Mouse (Mus musculus): Measurements from ENCODE around the gene Egfl8. TPM values are rescaled to one million over a fixed set of nuclear protein-coding genes. Genes with fewer than 3 reads are reported as not detected.

Gene Egfl8
- polyA plus RNA-seq, 1 experiment from 2014 or later, result 3.6 TPM

GRCm38 (mm10) chr17:34613054-34613645 lies 2.6 kb downstream of the Egfl8 start:
- Histone ChIP-seq H3K27ac (ENCODE audit: low read depth, low read length) (no peak overlapping the region), H3K9ac (ENCODE audit: low read depth, low read length) (no peak overlapping the region), H3K27me3 (ENCODE audit: control insufficient read depth, insufficient read depth, low read length) (no peaks in the 10 kb centered on the region), H3K4me1 (ENCODE audit: control insufficient read depth, insufficient read depth, low read length) (peaks cover 6% of the 10 kb centered on the region; the same call in 1 of the 2 replicates), H3K4me2 (replicated peaks; ENCODE audit: low read depth, low read length) (no peak overlapping the region), H3K4me3 (ENCODE audit: low read length) (no peak overlapping the region), H3K36me3 (ENCODE audit: control insufficient read depth, insufficient read depth, low read length) (peaks cover 52% of the 10 kb centered on the region), H3K9me3 (ENCODE audit: control insufficient read depth, low read length) (no peaks in the 10 kb centered on the region)
- ATAC-seq (ENCODE audit: low FRiP score, low TSS enrichment), result no peak
- 85% methylated on average over 11 of the region's 11 CpGs for WGBS

- no peak overlapping the region for H3K4me2 ChIP-seq (replicated peaks; ENCODE audit: low read depth, low read length)
- H3K9me3 ChIP-seq (ENCODE audit: control insufficient read depth, low read length), result no peaks in the 10 kb centered on the region
- ATAC-seq (ENCODE audit: low FRiP score, low TSS enrichment), result no peak
- H3K4me3 ChIP-seq (ENCODE audit: low read length), result no peak overlapping the region
- no peak overlapping the region for H3K9ac ChIP-seq (ENCODE audit: low read depth, low read length)
- H3K4me1 ChIP-seq (ENCODE audit: control insufficient read depth, insufficient read depth, low read length), result peaks cover 21% of the 10 kb centered on the region
- WGBS, result 92% methylated on average over 8 of the region's 8 CpGs
- no peak overlapping the region for H3K27ac ChIP-seq (ENCODE audit: low read depth, low read length)
- no peaks in the 10 kb centered on the region for H3K27me3 ChIP-seq (ENCODE audit: control insufficient read depth, insufficient read depth, low read length)
- peaks cover 45% of the 10 kb centered on the region for H3K36me3 ChIP-seq (ENCODE audit: control insufficient read depth, insufficient read depth, low read length)
Observed at GRCm38 (mm10) chr17:34611050-34611449, 4.7 kb downstream of the Egfl8 start.

- Histone ChIP-seq H3K4me3 (ENCODE audit: low read length) (no peak overlapping the region), H3K4me1 (ENCODE audit: control insufficient read depth, insufficient read depth, low read length) (peaks cover 27% of the 10 kb centered on the region), H3K36me3 (ENCODE audit: control insufficient read depth, insufficient read depth, low read length) (peaks cover 33% of the 10 kb centered on the region), H3K27me3 (ENCODE audit: control insufficient read depth, insufficient read depth, low read length) (no peaks in the 10 kb centered on the region), H3K9me3 (ENCODE audit: control insufficient read depth, low read length) (no peaks in the 10 kb centered on the region), H3K4me2 (replicated peaks; ENCODE audit: low read depth, low read length) (no peak overlapping the region), H3K9ac (ENCODE audit: low read depth, low read length) (no peak overlapping the region), H3K27ac (ENCODE audit: low read depth, low read length) (no peak overlapping the region)
- ATAC-seq (ENCODE audit: low FRiP score, low TSS enrichment), result no peak
- WGBS, result 78% methylated on average over 7 of the region's 7 CpGs
Observed at GRCm38 (mm10) chr17:34607997-34608396, 7.8 kb downstream of the Egfl8 start.

GRCm38 (mm10) chr17:34606186-34607039 lies 9.4 kb downstream of the Egfl8 start:
- H3K27ac ChIP-seq (ENCODE audit: low read depth, low read length), result peak overlapping the region; percentile 95
- WGBS, result 13% methylated on average over 32 of the region's 32 CpGs
- ATAC-seq (ENCODE audit: low FRiP score, low TSS enrichment), result peak; percentile 0; the same call in 1 of the 2 replicates
- peak overlapping the region; percentile 95 for H3K9ac ChIP-seq (ENCODE audit: low read depth, low read length)
- peak overlapping the region; percentile 99 for H3K4me3 ChIP-seq (ENCODE audit: low read length)
- H3K4me2 ChIP-seq (replicated peaks; ENCODE audit: low read depth, low read length), result peak overlapping the region; percentile 93
- H3K36me3 ChIP-seq (ENCODE audit: control insufficient read depth, insufficient read depth, low read length), result peaks cover 17% of the 10 kb centered on the region
- peaks cover 35% of the 10 kb centered on the region for H3K4me1 ChIP-seq (ENCODE audit: control insufficient read depth, insufficient read depth, low read length)
- H3K9me3 ChIP-seq (ENCODE audit: control insufficient read depth, low read length), result no peaks in the 10 kb centered on the region
- H3K27me3 ChIP-seq (ENCODE audit: control insufficient read depth, insufficient read depth, low read length), result no peaks in the 10 kb centered on the region

- WGBS, result under 1% methylated on average over 20 of the region's 30 CpGs
- Histone ChIP-seq H3K36me3 (ENCODE audit: control insufficient read depth, insufficient read depth, low read length) (peaks cover 13% of the 10 kb centered on the region), H3K9me3 (ENCODE audit: control insufficient read depth, low read length) (no peaks in the 10 kb centered on the region), H3K4me3 (ENCODE audit: low read length) (peak overlapping the region; percentile 99), H3K4me1 (ENCODE audit: control insufficient read depth, insufficient read depth, low read length) (peaks cover 35% of the 10 kb centered on the region), H3K27ac (ENCODE audit: low read depth, low read length) (peak overlapping the region; percentile 95), H3K4me2 (replicated peaks; ENCODE audit: low read depth, low read length) (peak overlapping the region; percentile 93), H3K9ac (ENCODE audit: low read depth, low read length) (peak overlapping the region; percentile 95), H3K27me3 (ENCODE audit: control insufficient read depth, insufficient read depth, low read length) (no peaks in the 10 kb centered on the region)
- ATAC-seq (ENCODE audit: low FRiP score, low TSS enrichment), result peak; percentile 56
Observed at GRCm38 (mm10) chr17:34605609-34606008, 10.2 kb downstream of the Egfl8 start.

GRCm38 (mm10) chr17:34604511-34605237 lies 11.1 kb downstream of the Egfl8 start:
- ATAC-seq (ENCODE audit: low FRiP score, low TSS enrichment), result peak; percentile 0; the same call in 1 of the 2 replicates

GRCm38 (mm10) chr17:34604061-34604508 lies 11.7 kb downstream of the Egfl8 start, which contains the start of gene Agpat1:
TSS of gene Agpat1 (plus strand) at chr17:34604262.
- Histone ChIP-seq H3K4me2 (replicated peaks; ENCODE audit: low read depth, low read length) (peak within 1 kb of the TSS; percentile 93), H3K27me3 (ENCODE audit: control insufficient read depth, insufficient read depth, low read length) (no peaks in the 10 kb centered on the region), H3K27ac (ENCODE audit: low read depth, low read length) (peak within 1 kb of the TSS; percentile 95), H3K36me3 (ENCODE audit: control insufficient read depth, insufficient read depth, low read length) (peaks cover 16% of the 10 kb centered on the region), H3K4me3 (ENCODE audit: low read length) (peak within 1 kb of the TSS; percentile 99), H3K9ac (ENCODE audit: low read depth, low read length) (peak within 1 kb of the TSS; percentile 95), H3K4me1 (ENCODE audit: control insufficient read depth, insufficient read depth, low read length) (peaks cover 35% of the 10 kb centered on the region), H3K9me3 (ENCODE audit: control insufficient read depth, low read length) (no peaks in the 10 kb centered on the region)
- under 1% methylated on average over 32 of the region's 35 CpGs for WGBS
- ATAC-seq (ENCODE audit: low FRiP score, low TSS enrichment), result peak; percentile 89

More at GRCm38 (mm10) chr17:34604511-34605237, 11.1 kb downstream of the Egfl8 start:
- peak overlapping the region; percentile 93 for H3K4me2 ChIP-seq (replicated peaks; ENCODE audit: low read depth, low read length)
- H3K9me3 ChIP-seq (ENCODE audit: control insufficient read depth, low read length), result no peaks in the 10 kb centered on the region
- H3K27ac ChIP-seq (ENCODE audit: low read depth, low read length), result peak overlapping the region; percentile 95
- 9% methylated on average over 24 of the region's 24 CpGs for WGBS
- peak overlapping the region; percentile 99 for H3K4me3 ChIP-seq (ENCODE audit: low read length)
- H3K4me1 ChIP-seq (ENCODE audit: control insufficient read depth, insufficient read depth, low read length), result peaks cover 35% of the 10 kb centered on the region
- peaks cover 16% of the 10 kb centered on the region for H3K36me3 ChIP-seq (ENCODE audit: control insufficient read depth, insufficient read depth, low read length)
- no peaks in the 10 kb centered on the region for H3K27me3 ChIP-seq (ENCODE audit: control insufficient read depth, insufficient read depth, low read length)
- H3K9ac ChIP-seq (ENCODE audit: low read depth, low read length), result peak overlapping the region; percentile 95

- H3K27me3 ChIP-seq (ENCODE audit: control insufficient read depth, insufficient read depth, low read length), result no peaks in the 10 kb centered on the region
- H3K4me1 ChIP-seq (ENCODE audit: control insufficient read depth, insufficient read depth, low read length), result peaks cover 33% of the 10 kb centered on the region
- peak within 1 kb of the TSS; percentile 93 for H3K4me2 ChIP-seq (replicated peaks; ENCODE audit: low read depth, low read length)
- H3K4me3 ChIP-seq (ENCODE audit: low read length), result peak within 1 kb of the TSS; percentile 99
- under 1% methylated on average over 30 of the region's 30 CpGs for WGBS
- no peaks in the 10 kb centered on the region for H3K9me3 ChIP-seq (ENCODE audit: control insufficient read depth, low read length)
- H3K9ac ChIP-seq (ENCODE audit: low read depth, low read length), result peak within 1 kb of the TSS; percentile 95
- ATAC-seq (ENCODE audit: low FRiP score, low TSS enrichment), result peak; percentile 96
- H3K36me3 ChIP-seq (ENCODE audit: control insufficient read depth, insufficient read depth, low read length), result peaks cover 16% of the 10 kb centered on the region
- H3K27ac ChIP-seq (ENCODE audit: low read depth, low read length), result peak within 1 kb of the TSS; percentile 95
Observed at GRCm38 (mm10) chr17:34603375-34604060, 12.3 kb downstream of the Egfl8 start, which contains the start of gene Rnf5. TSS of gene Rnf5 (minus strand) at chr17:34603690.

Data from kidney, embryonic 14.5 days (tissue).